Mouse (Mus musculus) heart, embryonic 13.5 days (tissue): ENCODE measurements around the gene Myo18a. TPM values are rescaled to one million over a fixed set of nuclear protein-coding genes. Genes with fewer than 3 reads are reported as not detected.
"Not testable (repeated sequence)": the region's sequence is repeated elsewhere in the genome, so short reads cannot be mapped to it uniquely, and the experiment has no call there.

Experiments used
- ATAC-seq: fragments of 200-750 bp; cut with Nextera tagmentation; 2 replicates; pipeline ENCODE4 v1.8.0; 2017; ENCODE audit warnings: moderate TSS enrichment; ENCODE audit not compliant: insufficient number of reproducible peaks, low FRiP score, low TSS enrichment; ENCODE audit errors: extremely low read depth
- H3K27ac ChIP-seq: fragments of 300-500 bp; sonication (generic); replicated peaks from 2 replicates; pipeline ENCODE4 v1.5.1; 2015; ENCODE audit warnings: moderate library complexity, mild to moderate bottlenecking, inconsistent platforms
- H3K27me3 ChIP-seq: fragments of 300-500 bp; sonication (generic); replicated peaks from 2 replicates; pipeline ENCODE4 v1.6.1; 2015; ENCODE audit warnings: mild to moderate bottlenecking, inconsistent platforms
- H3K36me3 ChIP-seq: fragments of 300-500 bp; sonication (generic); 2 replicates; pipeline ENCODE4 v1.6.1; 2015; ENCODE audit warnings: mild to moderate bottlenecking, inconsistent platforms
- H3K4me1 ChIP-seq: fragments of 300-500 bp; sonication (generic); 2 replicates; pipeline ENCODE4 v1.6.1; 2015; ENCODE audit warnings: inconsistent platforms
- H3K4me2 ChIP-seq: fragments of 300-500 bp; sonication (generic); 2 replicates; pipeline ENCODE4 v1.6.1; 2015; ENCODE audit warnings: inconsistent platforms, mild to moderate bottlenecking, moderate library complexity
- H3K4me3 ChIP-seq: fragments of 300-500 bp; sonication (generic); 2 replicates; pipeline ENCODE4 v1.5.1; 2015; ENCODE audit warnings: moderate library complexity, mild to moderate bottlenecking, inconsistent platforms
- H3K9ac ChIP-seq: fragments of 300-500 bp; sonication (generic); 2 replicates; pipeline ENCODE4 v1.6.1; 2015; ENCODE audit warnings: inconsistent platforms, mild to moderate bottlenecking, moderate library complexity
- H3K9me3 ChIP-seq: fragments of 300-500 bp; sonication (generic); 2 replicates; pipeline ENCODE4 v1.6.1; 2016; ENCODE audit warnings: inconsistent platforms
- WGBS: fragments of 180-500 bp; shearing (Covaris S2); methylation state at CpG from one replicate; pipeline ENCODE4 v1.1.7; 2015; ENCODE audit warnings: mixed read lengths; 5-methylcytosine and 5-hydroxymethylcytosine counted together
- polyA plus RNA-seq: library from polyadenylated mRNA; unstranded; fragments of >200 nt; fragmentation: Nextera tagmentation; extraction: Ambion mirVana; gene quantifications from 2 replicates; pipeline ENCODE4 v1.2.1, GENCODE M21; 2015

Myo18a gene
- polyA plus RNA-seq = 94.9 and 100.0 TPM in 2 replicates

DNA sequence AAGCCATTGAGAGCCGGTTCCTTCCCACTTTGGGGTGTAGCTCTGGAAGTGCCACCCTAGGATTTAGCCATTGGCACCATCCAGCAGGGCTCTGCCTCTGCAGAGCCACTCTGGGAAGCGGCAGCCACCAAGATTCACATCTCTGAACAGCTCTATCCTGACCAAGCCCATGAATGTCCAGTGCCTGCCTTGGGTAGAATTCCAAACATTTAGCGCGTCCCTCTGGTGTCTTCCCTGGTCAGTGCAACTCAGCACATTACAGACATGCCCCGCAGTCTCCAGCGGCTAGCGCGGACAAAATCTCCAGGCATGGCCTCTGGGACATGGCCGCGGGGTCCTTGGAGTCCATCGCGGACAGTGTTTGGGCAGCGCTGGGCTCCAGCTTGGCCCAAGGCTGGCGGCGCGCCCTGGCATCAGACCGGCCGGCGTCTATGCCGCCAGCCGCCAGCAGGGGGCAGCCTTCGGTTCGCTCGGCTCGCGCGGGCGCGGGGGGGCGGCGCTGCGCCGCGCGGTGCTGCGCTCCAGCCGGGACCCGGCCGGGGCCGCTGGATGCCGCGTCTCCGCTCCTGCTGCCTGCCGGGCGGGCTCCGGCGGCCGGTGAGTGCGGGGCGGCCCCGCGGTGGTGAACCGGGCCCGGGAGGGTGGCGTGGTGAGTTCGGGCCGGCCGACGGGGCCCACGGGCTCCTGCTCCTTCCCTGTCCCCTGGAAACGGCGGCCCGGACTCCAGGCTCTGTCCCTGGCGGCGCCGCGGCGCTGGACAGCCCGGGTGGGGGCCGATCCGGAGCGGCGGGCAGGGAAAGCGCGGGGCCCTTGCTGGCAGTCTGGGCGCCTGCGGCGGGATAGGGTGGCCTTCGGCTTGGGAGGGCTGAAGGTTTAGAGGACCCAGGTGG lies at the start of gene Myo18a:
Myo18a (plus strand) TSS at position 464 of the 890 bp plus-strand sequence.
- no peaks in the 10 kb centered on the region for H3K9me3 ChIP-seq
- H3K27me3 ChIP-seq = peaks cover 9% of the 10 kb centered on the region; the same call in 1 of the 2 replicates
- H3K27ac ChIP-seq = peak within 1 kb of the TSS; percentile 77
- peak; percentile 70 for ATAC-seq
- H3K36me3 ChIP-seq = no peaks in the 10 kb centered on the region
- peak within 1 kb of the TSS; percentile 94 for H3K9ac ChIP-seq
- peak within 1 kb of the TSS; percentile 87 for H3K4me3 ChIP-seq
- H3K4me2 ChIP-seq = peak within 1 kb of the TSS; percentile 86
- H3K4me1 ChIP-seq = peaks cover 40% of the 10 kb centered on the region
- 1% methylated on average over 76 of the region's 79 CpGs for WGBS

DNA sequence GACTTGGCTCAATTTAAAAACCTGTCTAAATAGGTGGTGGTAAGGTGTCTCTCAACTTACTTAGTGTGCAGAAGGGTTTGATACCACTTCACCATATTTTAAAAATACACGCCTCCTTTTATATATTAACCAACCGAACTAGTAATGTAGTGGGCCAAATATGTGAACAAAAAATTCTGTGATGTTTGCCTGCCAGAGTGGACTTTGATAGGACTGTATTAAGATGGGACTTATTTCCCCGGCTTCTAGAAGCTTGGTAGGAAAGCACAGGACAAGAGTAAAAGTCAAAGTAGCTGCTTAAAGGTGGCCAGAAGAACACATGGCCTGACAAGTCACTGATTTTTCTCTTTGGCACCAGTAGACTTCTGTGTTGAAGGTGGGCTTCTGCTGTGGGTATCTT lies 49.3 kb upstream of the Myo18a start:
- 88% methylated on average over 3 of the region's 3 CpGs for WGBS
- Histone ChIP-seq H3K9ac (no peak overlapping the region), H3K4me3 (no peak overlapping the region), H3K27me3 (no peaks in the 10 kb centered on the region), H3K4me1 (peaks cover 9% of the 10 kb centered on the region), H3K4me2 (no peak overlapping the region), H3K9me3 (no peaks in the 10 kb centered on the region), H3K27ac (no peak overlapping the region), H3K36me3 (peaks cover 52% of the 10 kb centered on the region)
- no peak for ATAC-seq

DNA sequence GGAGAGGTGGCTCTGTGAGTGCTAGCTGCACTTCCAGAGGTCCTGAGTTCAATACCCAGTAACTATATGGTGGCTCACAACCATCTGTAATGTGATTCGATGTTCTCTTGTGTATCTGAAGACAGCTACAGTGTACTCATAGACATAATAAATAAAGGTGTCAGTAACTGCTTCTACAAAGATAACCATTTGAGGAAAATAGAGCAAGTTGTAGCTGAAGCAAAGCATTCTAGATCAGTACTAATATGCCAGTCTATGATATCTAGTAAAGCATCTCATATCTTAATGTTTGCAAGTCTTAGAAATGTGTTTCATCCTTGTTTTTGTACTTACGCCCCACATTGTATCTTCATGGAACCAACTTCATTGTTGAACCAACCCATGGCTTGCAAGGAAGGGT lies 44.0 kb upstream of the Myo18a start:
- peaks cover 1% of the 10 kb centered on the region; the same call in 1 of the 2 replicates for H3K4me1 ChIP-seq
- no peaks in the 10 kb centered on the region for H3K27me3 ChIP-seq
- no peaks in the 10 kb centered on the region for H3K9me3 ChIP-seq
- 95% methylated on average over 2 of the region's 2 CpGs for WGBS
- ATAC-seq = no peak
- no peak overlapping the region for H3K4me3 ChIP-seq
- no peak overlapping the region for H3K27ac ChIP-seq
- no peak overlapping the region for H3K4me2 ChIP-seq
- H3K9ac ChIP-seq = no peak overlapping the region
- peaks cover 29% of the 10 kb centered on the region for H3K36me3 ChIP-seq

DNA sequence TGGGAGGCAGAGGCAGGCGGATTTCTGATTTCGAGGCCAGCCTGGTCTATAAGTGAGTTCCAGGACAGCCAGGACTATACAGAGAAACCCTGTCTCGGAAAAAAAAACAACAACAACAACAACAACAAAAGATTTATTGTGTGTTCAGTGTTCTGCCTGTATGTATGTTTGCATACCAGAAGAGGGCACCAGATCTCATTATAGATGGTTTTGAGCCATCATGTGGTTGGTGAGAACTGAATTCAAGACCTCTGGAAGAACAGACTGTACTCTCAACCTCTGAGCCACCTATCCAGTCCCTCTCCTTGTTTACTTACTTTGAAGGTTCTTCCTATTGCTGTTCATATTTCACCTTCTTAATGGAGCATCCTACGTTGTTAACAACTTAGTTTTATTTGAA lies 41.7 kb upstream of the Myo18a start:
- Histone ChIP-seq H3K27me3 (no peaks in the 10 kb centered on the region), H3K4me1 (no peaks in the 10 kb centered on the region; the same call in 1 of the 2 replicates), H3K9me3 (no peaks in the 10 kb centered on the region), H3K36me3 (peaks cover 20% of the 10 kb centered on the region), H3K9ac (no peak overlapping the region), H3K27ac (no peak overlapping the region), H3K4me2 (no peak overlapping the region), H3K4me3 (no peak overlapping the region)
- no peak for ATAC-seq
- 81% methylated on average over 4 of the region's 4 CpGs for WGBS

DNA sequence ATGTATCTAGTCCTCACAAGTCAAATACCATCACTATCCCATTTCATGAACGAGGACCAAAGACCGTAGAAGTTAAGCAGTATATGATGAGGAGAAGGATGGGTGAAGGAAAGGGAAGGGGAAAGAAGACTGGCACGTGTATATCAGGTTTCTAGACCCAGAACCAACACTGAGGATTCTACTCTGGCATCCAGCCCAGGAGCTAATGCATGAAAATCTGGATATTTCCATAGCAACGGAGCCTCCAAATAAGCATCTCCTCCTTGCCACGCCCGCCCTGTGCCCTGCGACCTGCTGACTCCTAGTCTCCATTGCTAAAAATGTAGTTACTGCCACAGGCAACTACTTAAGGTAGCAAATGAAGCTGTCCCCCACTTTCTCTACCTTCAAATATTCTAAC lies 38.3 kb upstream of the Myo18a start:
- Histone ChIP-seq H3K27ac (no peak overlapping the region), H3K9ac (no peak overlapping the region), H3K4me2 (no peak overlapping the region), H3K9me3 (no peaks in the 10 kb centered on the region), H3K27me3 (no peaks in the 10 kb centered on the region), H3K4me3 (no peak overlapping the region), H3K36me3 (peaks cover 4% of the 10 kb centered on the region; the same call in 1 of the 2 replicates), H3K4me1 (peaks cover 5% of the 10 kb centered on the region)
- no peak for ATAC-seq
- 75% methylated on average over 7 of the region's 7 CpGs for WGBS

DNA sequence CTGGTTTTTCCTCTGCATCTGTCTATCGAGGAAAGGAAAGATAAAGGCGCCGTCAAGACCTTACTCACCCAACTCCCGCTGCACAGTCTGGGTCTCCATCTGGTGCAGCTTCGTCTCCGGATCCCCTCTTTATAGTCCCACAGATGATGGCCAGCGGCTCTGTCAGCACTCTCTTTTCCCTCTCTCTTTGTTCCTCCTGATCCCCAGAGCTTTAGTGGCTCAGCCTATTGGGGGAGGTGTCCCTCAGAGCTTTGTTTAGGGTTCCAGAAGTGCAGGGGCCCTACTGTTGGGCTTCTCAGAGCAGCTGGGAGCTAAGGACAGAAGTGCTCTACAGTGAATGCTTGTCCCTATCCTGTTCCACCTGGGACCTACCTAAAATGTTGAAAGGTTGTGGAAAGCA lies 37.9 kb upstream of the Myo18a start, which contains the start of gene Cryba1:
Cryba1 (minus strand) TSS at position 101 of the 400 bp plus-strand sequence.
- no peak within 1 kb of the TSS for H3K9ac ChIP-seq
- no peaks in the 10 kb centered on the region for H3K9me3 ChIP-seq
- no peak within 1 kb of the TSS for H3K27ac ChIP-seq
- H3K4me2 ChIP-seq = no peak within 1 kb of the TSS
- H3K4me1 ChIP-seq = peaks cover 5% of the 10 kb centered on the region
- WGBS = 53% methylated on average over 7 of the region's 7 CpGs
- no peak within 1 kb of the TSS for H3K4me3 ChIP-seq
- H3K27me3 ChIP-seq = no peaks in the 10 kb centered on the region
- H3K36me3 ChIP-seq = peaks cover 4% of the 10 kb centered on the region; the same call in 1 of the 2 replicates
- ATAC-seq = no peak

DNA sequence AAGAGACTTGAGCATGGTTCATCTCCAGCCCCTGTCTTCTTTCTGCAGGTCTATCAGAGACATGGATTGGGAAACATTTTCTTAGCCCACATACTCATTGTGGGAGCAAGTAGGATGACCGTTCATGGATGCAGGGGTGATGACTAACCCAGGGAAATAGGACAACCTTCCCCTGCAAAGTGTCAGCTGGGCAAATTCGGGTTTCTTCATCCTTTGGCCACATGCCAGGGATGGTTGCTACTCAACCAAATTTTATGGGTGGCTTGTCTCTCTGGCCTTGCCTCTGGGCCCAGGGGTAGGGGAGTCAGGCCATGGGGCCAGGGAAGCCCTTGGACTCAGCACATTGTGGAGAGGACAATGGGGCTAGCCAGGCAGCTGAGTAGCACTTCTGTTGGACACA lies 34.5 kb upstream of the Myo18a start:
- no peaks in the 10 kb centered on the region for H3K27me3 ChIP-seq
- H3K36me3 ChIP-seq = no peaks in the 10 kb centered on the region
- no peak overlapping the region for H3K9ac ChIP-seq
- 71% methylated on average over 2 of the region's 2 CpGs for WGBS
- H3K4me2 ChIP-seq = no peak overlapping the region
- no peak overlapping the region for H3K4me3 ChIP-seq
- no peak overlapping the region for H3K27ac ChIP-seq
- no peaks in the 10 kb centered on the region for H3K9me3 ChIP-seq
- no peak for ATAC-seq
- H3K4me1 ChIP-seq = peaks cover 5% of the 10 kb centered on the region

DNA sequence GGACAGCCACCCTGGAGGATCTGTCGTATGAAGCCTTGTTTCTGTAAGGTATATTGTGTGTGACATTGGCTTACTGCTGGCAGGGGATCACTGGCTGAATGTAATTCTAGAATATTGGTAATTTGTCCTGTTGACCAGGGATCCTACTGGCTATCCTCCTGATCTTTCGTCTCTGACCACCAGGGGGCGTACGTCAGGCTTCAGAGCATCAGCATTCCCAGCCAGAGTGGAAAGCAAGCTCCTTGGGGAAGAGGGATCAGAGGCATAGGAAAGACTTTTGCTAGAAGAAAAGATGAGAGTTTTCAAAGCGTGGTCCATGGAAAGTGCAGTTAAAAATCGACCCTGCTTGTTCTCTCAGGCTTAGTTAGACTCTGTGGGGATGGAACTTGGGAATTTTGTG lies 25.8 kb upstream of the Myo18a start:
- Histone ChIP-seq H3K4me1 (no peaks in the 10 kb centered on the region), H3K27ac (no peak overlapping the region), H3K9me3 (no peaks in the 10 kb centered on the region), H3K4me3 (no peak overlapping the region), H3K36me3 (no peaks in the 10 kb centered on the region), H3K9ac (no peak overlapping the region), H3K4me2 (no peak overlapping the region), H3K27me3 (no peaks in the 10 kb centered on the region)
- WGBS = 1% methylated on average over 6 of the region's 6 CpGs
- no peak for ATAC-seq

DNA sequence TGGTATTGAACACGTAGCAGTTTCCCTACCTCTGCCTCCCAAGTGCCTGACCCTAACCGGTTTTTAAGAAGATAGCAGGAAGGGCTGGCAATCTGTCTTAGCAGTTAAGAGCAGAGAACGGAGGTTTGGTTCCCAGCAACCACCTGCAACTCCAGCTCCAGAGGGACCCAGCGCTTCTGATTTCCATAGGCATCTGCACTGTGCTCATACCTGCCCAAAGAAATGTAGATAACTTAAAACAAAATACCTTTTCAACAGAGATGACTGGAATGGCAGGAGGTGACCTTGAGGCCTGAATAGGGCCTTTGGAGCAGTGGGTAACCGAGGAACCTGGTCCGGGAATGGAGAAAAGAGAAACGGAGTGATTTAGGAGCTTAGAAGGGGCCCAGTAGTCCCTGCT lies 24.5 kb upstream of the Myo18a start:
- no peaks in the 10 kb centered on the region for H3K9me3 ChIP-seq
- no peak overlapping the region for H3K4me2 ChIP-seq
- H3K9ac ChIP-seq = no peak overlapping the region
- 50% methylated on average over 7 of the region's 7 CpGs for WGBS
- no peaks in the 10 kb centered on the region for H3K36me3 ChIP-seq
- no peaks in the 10 kb centered on the region for H3K27me3 ChIP-seq
- ATAC-seq = no peak
- H3K27ac ChIP-seq = no peak overlapping the region
- H3K4me1 ChIP-seq = no peaks in the 10 kb centered on the region
- H3K4me3 ChIP-seq = no peak overlapping the region

DNA sequence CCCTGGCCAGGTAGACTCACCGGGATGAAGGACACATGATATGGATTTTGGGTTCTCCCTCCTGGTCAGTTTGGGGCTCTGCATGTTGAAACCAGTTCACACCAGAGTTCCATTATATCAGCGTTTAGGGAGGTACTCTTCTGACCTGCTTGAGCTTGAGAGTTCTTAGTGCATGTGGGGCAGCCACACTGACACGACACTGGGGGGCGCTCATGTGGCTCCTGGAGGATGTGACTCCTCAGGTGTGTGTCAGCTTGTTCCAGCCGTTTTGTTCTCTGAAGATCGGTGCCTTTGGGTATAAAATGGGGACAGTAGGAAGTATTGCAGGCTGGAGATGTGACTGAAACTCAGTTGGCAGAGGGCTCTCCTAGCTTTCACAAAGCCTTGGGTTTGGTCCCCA lies 19.1 kb upstream of the Myo18a start:
- WGBS = 29% methylated on average over 6 of the region's 6 CpGs
- no peak overlapping the region for H3K4me2 ChIP-seq
- H3K36me3 ChIP-seq = no peaks in the 10 kb centered on the region

DNA sequence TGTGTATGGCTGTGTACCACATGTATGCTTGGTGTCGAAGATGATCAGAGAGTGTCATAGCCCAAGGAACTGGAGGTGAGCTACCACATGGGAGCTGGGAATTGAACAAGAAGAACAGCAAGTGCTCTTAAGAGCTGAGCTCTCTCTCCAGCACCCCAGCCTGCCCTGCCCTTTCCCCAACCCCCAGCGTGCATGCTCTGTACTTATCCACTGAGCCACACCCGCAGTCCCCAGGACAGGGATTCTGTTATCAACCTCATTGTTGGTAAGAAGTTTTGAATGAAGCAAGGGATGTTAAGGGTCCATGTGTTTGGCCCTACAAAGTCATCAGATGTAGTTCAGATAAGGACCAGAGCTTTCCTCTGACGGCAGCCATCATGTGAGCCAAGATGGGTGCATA lies 16.4 kb upstream of the Myo18a start:
- 71% methylated on average over 4 of the region's 4 CpGs for WGBS
- Histone ChIP-seq H3K9me3 (no peaks in the 10 kb centered on the region), H3K27ac (no peak overlapping the region), H3K27me3 (no peaks in the 10 kb centered on the region), H3K4me1 (no peaks in the 10 kb centered on the region), H3K36me3 (no peaks in the 10 kb centered on the region), H3K4me3 (no peak overlapping the region), H3K9ac (no peak overlapping the region), H3K4me2 (no peak overlapping the region)
- ATAC-seq = no peak

More for the DNA sequence above, 19.1 kb upstream of the Myo18a start:
- Histone ChIP-seq H3K9me3 (no peaks in the 10 kb centered on the region), H3K9ac (no peak overlapping the region), H3K27me3 (no peaks in the 10 kb centered on the region), H3K27ac (no peak overlapping the region), H3K4me3 (no peak overlapping the region), H3K4me1 (no peaks in the 10 kb centered on the region)
- no peak for ATAC-seq

DNA sequence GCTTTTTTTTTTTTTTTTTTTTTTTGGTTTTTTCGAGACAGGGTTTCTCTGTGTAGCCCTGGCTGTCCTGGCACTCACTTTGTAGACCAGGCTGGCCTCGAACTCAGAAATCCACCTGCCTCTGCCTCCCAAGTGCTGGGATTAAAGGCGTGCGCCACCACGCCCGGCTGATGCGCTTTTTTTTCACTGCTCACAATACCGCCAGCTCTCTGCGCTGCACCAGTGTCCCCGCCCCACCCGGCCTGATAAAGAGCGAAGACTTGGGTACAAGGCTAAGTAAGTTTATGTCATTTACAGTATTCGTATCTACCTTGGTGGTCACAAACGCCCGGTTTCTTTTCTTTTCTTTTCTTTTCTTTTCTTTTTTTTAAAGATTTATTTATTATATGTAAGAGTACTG lies 15.9 kb upstream of the Myo18a start:
- H3K4me3 ChIP-seq, H3K4me2 ChIP-seq, ATAC-seq, H3K4me1 ChIP-seq, H3K9me3 ChIP-seq, H3K27ac ChIP-seq, H3K36me3 ChIP-seq, H3K27me3 ChIP-seq, H3K9ac ChIP-seq: not testable (repeated sequence)
- WGBS = 88% methylated on average over 14 of the region's 15 CpGs
